ENCODE assay signal across 9 mouse cellular contexts in the genomic region with DNA sequence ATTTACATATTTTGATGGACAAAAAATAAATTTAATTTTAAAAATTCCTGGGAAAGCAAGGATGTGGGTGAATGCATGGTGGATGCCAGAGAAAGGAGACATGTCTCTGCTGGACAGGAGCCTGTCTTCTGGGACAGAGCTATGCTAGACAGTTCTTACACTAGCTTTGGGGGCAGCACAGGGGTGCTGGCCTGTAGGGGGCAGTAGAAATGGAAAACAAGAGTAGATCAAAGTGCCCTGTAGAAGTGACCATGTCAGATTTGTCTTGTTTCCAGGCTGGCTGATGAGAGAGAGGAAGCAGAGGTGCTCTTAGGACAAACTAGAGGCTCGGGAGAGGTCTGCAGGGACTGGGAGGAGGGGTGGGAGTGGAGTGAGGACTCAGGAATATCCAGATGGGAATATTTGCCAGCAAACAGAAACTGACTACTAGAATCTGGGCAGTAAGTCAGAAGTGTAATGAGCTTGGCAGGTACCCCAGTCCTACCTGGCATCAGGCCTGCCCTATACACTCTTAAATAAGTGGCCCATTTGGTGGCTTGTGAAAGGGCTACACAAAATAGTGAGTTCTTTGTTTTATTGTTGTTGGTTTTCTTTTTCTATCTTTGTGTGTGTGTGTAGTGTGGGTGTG.
DNase-seq lines count a peak whose midpoint lies in the region; ATAC-seq and TF ChIP-seq lines count a peak whose summit lies in the region.
"Had no signal": no experiment of that assay in that cellular context is flagged by ENCODE, and none has a peak within 500 bp of the region (broad histone marks: within the 10 kb centered on the region; RNA-seq: fewer than 3 reads in every experiment).

No protein-coding gene starts in this region.

- no peak overlapping the region for H3K4me3 ChIP-seq in heart, embryonic 11.5 days (ENCODE audit: low read depth, low read length)
- H3K4me3 ChIP-seq in lung, postnatal 0 days (ENCODE audit: low read depth, low read length), result no peak overlapping the region
- no peak overlapping the region for H3K4me3 ChIP-seq in intestine, embryonic 15.5 days (replicated peaks)
- H3K4me3 ChIP-seq: erythroblast, embryonic 14.5 days had no signal

- TF ChIP-seq CTCF in lung, postnatal 0 days (IDR thresholded peaks at IDR 0.05), result peak; percentile 52

- H3K27ac ChIP-seq in heart, embryonic 11.5 days (ENCODE audit: low read depth, low read length), result peak overlapping the region; percentile 67
- no peak overlapping the region for H3K27ac ChIP-seq in lung, postnatal 0 days (ENCODE audit: low read length)
- no peak overlapping the region for H3K27ac ChIP-seq in intestine, embryonic 15.5 days

- peak; percentile 67 for DNase-seq in layer of hippocampus, adult 11-12 months (ENCODE audit: low spot score)
- DNase-seq in layer of hippocampus, postnatal 36 days, result no peak
- peak; percentile 55 for DNase-seq in Muller cell, postnatal 12 days (ENCODE audit: inconsistent ontology term)
- DNase-seq in cerebellum, adult 11-12 months, result peak; percentile 81
- DNase-seq in lung, postnatal 0 days (ENCODE audit: low spot score), result peak; percentile 34
- no peak for DNase-seq in embryo, embryonic 10.5 days (ENCODE audit: low spot score)

- no peaks in the 10 kb centered on the region for H3K9me3 ChIP-seq in heart, embryonic 11.5 days (replicated peaks; ENCODE audit: control insufficient read depth, low read length)
- H3K9me3 ChIP-seq in lung, postnatal 0 days (ENCODE audit: low read length), result no peaks in the 10 kb centered on the region
- H3K9me3 ChIP-seq in intestine, embryonic 15.5 days, result no peaks in the 10 kb centered on the region

- TF ChIP-seq EP300 in lung, postnatal 0 days (IDR thresholded peaks at IDR 0.05), result no peak

- WGBS in heart, embryonic 11.5 days (ENCODE audit: insufficient replicate concordance), result 29% methylated on average over 1 of the region's 1 CpGs
- 30% methylated on average over 1 of the region's 1 CpGs for WGBS in lung, postnatal 0 days
- 66% methylated on average over 1 of the region's 1 CpGs for WGBS in intestine, embryonic 15.5 days

- peaks cover 26% of the 10 kb centered on the region for H3K4me1 ChIP-seq in heart, embryonic 11.5 days (ENCODE audit: control insufficient read depth, insufficient read depth, low read length)
- no peaks in the 10 kb centered on the region; the same call in 1 of the 2 replicates for H3K4me1 ChIP-seq in lung, postnatal 0 days (ENCODE audit: insufficient read depth, low read depth, low read length)
- H3K4me1 ChIP-seq in intestine, embryonic 15.5 days (replicated peaks), result no peaks in the 10 kb centered on the region

- H3K27me3 ChIP-seq in heart, embryonic 11.5 days (ENCODE audit: control insufficient read depth, insufficient read depth, low read length), result no peaks in the 10 kb centered on the region
- H3K27me3 ChIP-seq in lung, postnatal 0 days (replicated peaks; ENCODE audit: insufficient read depth, low read length), result no peaks in the 10 kb centered on the region
- H3K27me3 ChIP-seq in intestine, embryonic 15.5 days (replicated peaks), result no peaks in the 10 kb centered on the region

- no peaks in the 10 kb centered on the region for H3K36me3 ChIP-seq in heart, embryonic 11.5 days (ENCODE audit: control insufficient read depth, insufficient read depth, low read length)
- H3K36me3 ChIP-seq in lung, postnatal 0 days (ENCODE audit: insufficient read depth, low read length), result no peaks in the 10 kb centered on the region
- H3K36me3 ChIP-seq in intestine, embryonic 15.5 days, result no peaks in the 10 kb centered on the region

- ATAC-seq in heart, embryonic 11.5 days (replicated peaks; ENCODE audit: insufficient number of reproducible peaks, low FRiP score, low TSS enrichment), result no peak
- no peak for ATAC-seq in lung, postnatal 0 days
- no peak for ATAC-seq in intestine, embryonic 15.5 days

- no peak overlapping the region for H3K4me2 ChIP-seq in heart, embryonic 11.5 days
- H3K4me2 ChIP-seq in lung, postnatal 0 days (replicated peaks; ENCODE audit: low read depth, low read length), result no peak overlapping the region
- no peak overlapping the region for H3K4me2 ChIP-seq in intestine, embryonic 15.5 days (replicated peaks)

- H3K9ac ChIP-seq in heart, embryonic 11.5 days (ENCODE audit: low read depth, low read length), result no peak overlapping the region
- no peak overlapping the region for H3K9ac ChIP-seq in lung, postnatal 0 days (replicated peaks; ENCODE audit: low read depth)
- no peak overlapping the region for H3K9ac ChIP-seq in intestine, embryonic 15.5 days

Comparison
In these comparisons a context has a peak if more than half of its experiments do, and no peak if none do; other contexts are left out.
1. DNase-seq: peak in layer of hippocampus, adult 11-12 months (single experiment), Muller cell, postnatal 12 days (single experiment), cerebellum, adult 11-12 months (single experiment) and lung, postnatal 0 days (single experiment); none in layer of hippocampus, postnatal 36 days (0 of 2) and embryo, embryonic 10.5 days (single experiment).